Mouse (Mus musculus) myocyte (in vitro differentiated cells): ENCODE data around the gene Ndufaf7. TPM values are rescaled to one million over a fixed set of nuclear protein-coding genes. Genes with fewer than 3 reads are reported as not detected.

ENCODE experiments used
- H3K27me3 ChIP-seq: one replicate; pipeline ENCODE4 v1.6.1; 2011; ENCODE audit not compliant: control insufficient read depth, insufficient read depth, insufficient read length
- H3K36me3 ChIP-seq: one replicate; pipeline ENCODE4 v1.6.1; 2011; ENCODE audit not compliant: control insufficient read depth, insufficient read depth
- H3K4me2 ChIP-seq: one replicate; pipeline ENCODE4 v1.6.1; 2011; ENCODE audit warnings: low read depth, control low read depth
- H3K4me3 ChIP-seq: one replicate; pipeline ENCODE4 v1.5.1; 2011; ENCODE audit warnings: mild to moderate bottlenecking, control low read depth, moderate library complexity
- H3K79me2 ChIP-seq: one replicate; pipeline ENCODE4 v1.6.1; 2011; ENCODE audit not compliant: control insufficient read depth, insufficient read depth
- H3ac ChIP-seq: one replicate; pipeline ENCODE4 v1.6.1; 2011; ENCODE audit not compliant: control insufficient read depth, insufficient read length
- CEBPB ChIP-seq: IDR thresholded peaks from 2 replicates; pipeline ENCODE4 v1.6.1; 2011; ENCODE audit warnings: mild to moderate bottlenecking, moderate library complexity; ENCODE audit not compliant: poor library complexity, insufficient read depth, severe bottlenecking
- E2F4 ChIP-seq: IDR thresholded peaks from one replicate; pipeline ENCODE4 v1.6.1; 2011; ENCODE audit warnings: mild to moderate bottlenecking, control low read depth, moderate library complexity; ENCODE audit not compliant: insufficient read depth
- MAX ChIP-seq: IDR thresholded peaks from one replicate; pipeline ENCODE4 v1.6.1; 2011; ENCODE audit warnings: low read depth, mild to moderate bottlenecking, control low read depth
- MYOD1 ChIP-seq, 3 experiments: IDR thresholded peaks; one replicate each; pipeline ENCODE4 v1.6.1; 2011; ENCODE audit warnings: control low read depth in 2 of 3, low read depth in 2 of 3, mild to moderate bottlenecking in 2 of 3, moderate library complexity in 1 of 3; ENCODE audit not compliant: insufficient read length in 2 of 3, control insufficient read depth in 1 of 3
- MYOG ChIP-seq, 3 experiments: IDR thresholded peaks; one replicate each; pipeline ENCODE4 v1.6.1; 2011; ENCODE audit warnings: control low read depth in 2 of 3, low read depth in 2 of 3, mild to moderate bottlenecking in 2 of 3; ENCODE audit not compliant: insufficient read length in 2 of 3, control insufficient read depth in 1 of 3, insufficient read depth in 1 of 3
- POLR2A ChIP-seq: IDR thresholded peaks from one replicate; pipeline ENCODE4 v1.6.1; 2011; ENCODE audit warnings: low read depth, mild to moderate bottlenecking, control low read depth, moderate library complexity; ENCODE audit not compliant: insufficient read length
- POLR2AphosphoS2 ChIP-seq: IDR thresholded peaks from one replicate; pipeline ENCODE4 v1.6.1; 2011; ENCODE audit warnings: low read depth, control low read depth; ENCODE audit not compliant: insufficient read length
- REST ChIP-seq: IDR thresholded peaks from one replicate; pipeline ENCODE4 v1.6.1; 2011; ENCODE audit warnings: mild to moderate bottlenecking, control low read depth, moderate library complexity; ENCODE audit not compliant: insufficient read depth, insufficient read length
- SRF ChIP-seq: IDR thresholded peaks from one replicate; pipeline ENCODE4 v1.6.1; 2011; ENCODE audit warnings: low read depth; ENCODE audit not compliant: control insufficient read depth, insufficient read length
- TCF12 ChIP-seq: IDR thresholded peaks from one replicate; pipeline ENCODE4 v1.6.1; 2011; ENCODE audit warnings: mild to moderate bottlenecking, control low read depth; ENCODE audit not compliant: poor library complexity, insufficient read depth, severe bottlenecking
- TCF3 ChIP-seq: IDR thresholded peaks from one replicate; pipeline ENCODE4 v1.6.1; 2011; ENCODE audit warnings: low read depth, control low read depth; ENCODE audit not compliant: insufficient read length
- USF1 ChIP-seq: IDR thresholded peaks from one replicate; pipeline ENCODE4 v1.6.1; 2011; ENCODE audit warnings: low read depth, mild to moderate bottlenecking, control low read depth, moderate library complexity
- polyA plus RNA-seq: library from polyadenylated mRNA; unstranded; fragments of >200 nt; fragmentation: generic; extraction: Trizol; gene quantifications from one replicate; pipeline ENCODE4 v1.2.1, GENCODE M21; 2012; ENCODE audit warnings: missing spikeins

Ndufaf7 gene
- polyA plus RNA-seq, 1 experiment = 17.9 TPM

- no peak overlapping the region for H3K4me2 ChIP-seq
- no peaks in the 10 kb centered on the region for H3K27me3 ChIP-seq
- peaks cover 25% of the 10 kb centered on the region for H3K36me3 ChIP-seq
- TF ChIP-seq MYOD1 (IDR thresholded peaks at IDR 0.05; ENCODE audit: control insufficient read depth in 1 of 3, insufficient read length in 2 of 3, low read depth in 2 of 3) (no peak), POLR2A (no peak), CEBPB (no peak), REST (no peak), SRF (no peak), TCF12 (no peak), TCF3 (no peak), MYOG (IDR thresholded peaks at IDR 0.05; ENCODE audit: control insufficient read depth in 1 of 3, insufficient read depth in 1 of 3, insufficient read length in 2 of 3, low read depth in 2 of 3) (no peak), POLR2AphosphoS2 (no peak), USF1 (no peak), E2F4 (no peak), MAX (no peak)
- no peak overlapping the region for H3ac ChIP-seq
- H3K4me3 ChIP-seq = no peak overlapping the region
- H3K79me2 ChIP-seq = no peaks in the 10 kb centered on the region
Measured at GRCm38 (mm10) chr17:78951225-78951624, 14.3 kb downstream of the Ndufaf7 start.

- Histone ChIP-seq H3K27me3 (no peaks in the 10 kb centered on the region), H3K4me3 (no peak overlapping the region), H3ac (no peak overlapping the region), H3K4me2 (no peak overlapping the region), H3K79me2 (no peaks in the 10 kb centered on the region), H3K36me3 (peaks cover 28% of the 10 kb centered on the region)
- TF ChIP-seq MYOD1 (IDR thresholded peaks at IDR 0.05; ENCODE audit: control insufficient read depth in 1 of 3, insufficient read length in 2 of 3, low read depth in 2 of 3) (peak in 2 of 3 experiments; percentile 66 to 75), MYOG (IDR thresholded peaks at IDR 0.05; ENCODE audit: control insufficient read depth in 1 of 3, insufficient read depth in 1 of 3, insufficient read length in 2 of 3, low read depth in 2 of 3) (peak in 2 of 3 experiments; percentile 33 to 52), POLR2A (no peak)
Measured at GRCm38 (mm10) chr17:78952070-78952469, 15.1 kb downstream of the Ndufaf7 start.

- TF ChIP-seq TCF3 (no peak), MYOD1 (IDR thresholded peaks at IDR 0.05; ENCODE audit: control insufficient read depth in 1 of 3, insufficient read length in 2 of 3, low read depth in 2 of 3) (no peak), MYOG (IDR thresholded peaks at IDR 0.05; ENCODE audit: control insufficient read depth in 1 of 3, insufficient read depth in 1 of 3, insufficient read length in 2 of 3, low read depth in 2 of 3) (no peak), REST (no peak), USF1 (no peak), TCF12 (no peak), E2F4 (no peak), MAX (no peak), SRF (no peak), POLR2A (no peak), CEBPB (no peak), POLR2AphosphoS2 (no peak)
- Histone ChIP-seq H3K36me3 (peaks cover 28% of the 10 kb centered on the region), H3ac (no peak overlapping the region), H3K4me2 (no peak overlapping the region), H3K4me3 (no peak overlapping the region), H3K79me2 (no peaks in the 10 kb centered on the region), H3K27me3 (no peaks in the 10 kb centered on the region)
Measured at GRCm38 (mm10) chr17:78953240-78953639, 16.3 kb downstream of the Ndufaf7 start.

- Histone ChIP-seq H3K36me3 (peaks cover 14% of the 10 kb centered on the region), H3K4me2 (no peak overlapping the region), H3K4me3 (no peak overlapping the region), H3K27me3 (no peaks in the 10 kb centered on the region), H3K79me2 (no peaks in the 10 kb centered on the region), H3ac (no peak overlapping the region)
- TF ChIP-seq MYOG (IDR thresholded peaks at IDR 0.05; ENCODE audit: control insufficient read depth in 1 of 3, insufficient read depth in 1 of 3, insufficient read length in 2 of 3, low read depth in 2 of 3) (no peak), MAX (no peak), POLR2A (no peak), POLR2AphosphoS2 (no peak)
Measured at GRCm38 (mm10) chr17:78959473-78959872, 22.5 kb downstream of the Ndufaf7 start.

GRCm38 (mm10) chr17:78964387-78964786 lies 27.5 kb downstream of the Ndufaf7 start:
- Histone ChIP-seq H3K4me3 (no peak overlapping the region), H3K4me2 (no peak overlapping the region), H3K79me2 (no peaks in the 10 kb centered on the region), H3K36me3 (peaks cover 4% of the 10 kb centered on the region), H3K27me3 (no peaks in the 10 kb centered on the region), H3ac (no peak overlapping the region)
- TF ChIP-seq CEBPB = no peak
- TF ChIP-seq POLR2AphosphoS2 = no peak
- no peak for TF ChIP-seq MYOD1 (IDR thresholded peaks at IDR 0.05; ENCODE audit: control insufficient read depth in 1 of 3, insufficient read length in 2 of 3, low read depth in 2 of 3)
- TF ChIP-seq USF1 = no peak
- TF ChIP-seq SRF = no peak
- TF ChIP-seq REST = no peak
- no peak for TF ChIP-seq TCF3
- no peak for TF ChIP-seq E2F4
- TF ChIP-seq MAX = no peak
- TF ChIP-seq POLR2A = no peak
- no peak for TF ChIP-seq MYOG (IDR thresholded peaks at IDR 0.05; ENCODE audit: control insufficient read depth in 1 of 3, insufficient read depth in 1 of 3, insufficient read length in 2 of 3, low read depth in 2 of 3)
- TF ChIP-seq TCF12 = no peak
